Mouse (Mus musculus) forebrain, embryonic 12.5 days (tissue): ENCODE data around the gene Adi1. TPM values are rescaled to one million over a fixed set of nuclear protein-coding genes. Genes with fewer than 3 reads are reported as not detected.

Experiments
- ATAC-seq: fragments of 200-750 bp; cut with Nextera tagmentation; 2 replicates; pipeline ENCODE4 v1.8.0; 2017; ENCODE audit warnings: moderate TSS enrichment; ENCODE audit not compliant: low FRiP score
- H3K27ac ChIP-seq: fragments of 300-500 bp; sonication (generic); 2 replicates; pipeline ENCODE4 v1.5.1; 2016; ENCODE audit warnings: mild to moderate bottlenecking
- H3K27me3 ChIP-seq: fragments of 300-500 bp; sonication (generic); 2 replicates; pipeline ENCODE4 v1.6.1; 2016; ENCODE audit warnings: mild to moderate bottlenecking
- H3K36me3 ChIP-seq: fragments of 300-500 bp; sonication (generic); replicated peaks from 2 replicates; pipeline ENCODE4 v1.6.1; 2016; ENCODE audit warnings: mild to moderate bottlenecking
- H3K4me1 ChIP-seq: fragments of 300-500 bp; sonication (generic); 2 replicates; pipeline ENCODE4 v1.6.1; 2016
- H3K4me2 ChIP-seq: fragments of 300-500 bp; sonication (generic); 2 replicates; pipeline ENCODE4 v1.6.1; 2016; ENCODE audit warnings: mild to moderate bottlenecking, moderate library complexity
- H3K4me3 ChIP-seq: fragments of 300-500 bp; sonication (generic); replicated peaks from 2 replicates; pipeline ENCODE4 v1.5.1; 2016; ENCODE audit warnings: mild to moderate bottlenecking
- H3K9ac ChIP-seq: fragments of 300-500 bp; sonication (generic); 2 replicates; pipeline ENCODE4 v1.6.1; 2016; ENCODE audit warnings: mild to moderate bottlenecking
- H3K9me3 ChIP-seq: fragments of 300-500 bp; sonication (generic); 2 replicates; pipeline ENCODE4 v1.6.1; 2016
- WGBS: fragments of 180-500 bp; shearing (Covaris S2); methylation state at CpG from one replicate; pipeline ENCODE4 v1.1.7; 2016; 5-methylcytosine and 5-hydroxymethylcytosine counted together
- polyA plus RNA-seq: library from polyadenylated mRNA; unstranded; fragments of >200 nt; fragmentation: Nextera tagmentation; extraction: Ambion mirVana; gene quantifications from 2 replicates; pipeline ENCODE4 v1.2.1, GENCODE M21; 2016

Adi1 gene
- polyA plus RNA-seq, 1 experiment from 2014 or later: 44.1 TPM

DNA sequence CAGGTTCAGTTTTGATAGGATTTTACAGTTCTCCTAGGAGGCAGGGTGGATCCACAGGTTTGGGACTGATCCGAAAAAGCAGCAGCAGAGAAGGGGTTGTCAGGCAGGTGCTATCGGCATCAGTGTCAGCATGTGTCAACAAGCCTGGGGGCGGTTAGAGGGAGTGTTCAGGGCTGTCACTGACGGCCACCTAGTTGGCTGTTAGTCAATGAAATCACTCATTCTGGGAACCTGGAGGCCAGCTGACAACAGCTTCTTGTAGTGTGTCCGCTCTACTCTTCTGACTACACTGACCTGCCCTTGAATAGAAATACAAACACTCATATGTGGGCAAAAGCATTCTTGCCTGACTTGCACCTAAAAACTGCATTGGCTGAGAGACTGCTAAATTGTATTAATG, 24.1 kb downstream of the Adi1 start:
- H3K9me3 ChIP-seq: no peaks in the 10 kb centered on the region
- no peak overlapping the region for H3K4me3 ChIP-seq
- no peak for ATAC-seq
- WGBS: 79% methylated on average over 5 of the region's 5 CpGs
- H3K27ac ChIP-seq: peak overlapping the region; percentile 10; the same call in 1 of the 2 replicates
- H3K27me3 ChIP-seq: no peaks in the 10 kb centered on the region
- H3K36me3 ChIP-seq: peaks cover 25% of the 10 kb centered on the region
- no peak overlapping the region for H3K9ac ChIP-seq
- H3K4me1 ChIP-seq: peaks cover 12% of the 10 kb centered on the region
- no peak overlapping the region for H3K4me2 ChIP-seq

DNA sequence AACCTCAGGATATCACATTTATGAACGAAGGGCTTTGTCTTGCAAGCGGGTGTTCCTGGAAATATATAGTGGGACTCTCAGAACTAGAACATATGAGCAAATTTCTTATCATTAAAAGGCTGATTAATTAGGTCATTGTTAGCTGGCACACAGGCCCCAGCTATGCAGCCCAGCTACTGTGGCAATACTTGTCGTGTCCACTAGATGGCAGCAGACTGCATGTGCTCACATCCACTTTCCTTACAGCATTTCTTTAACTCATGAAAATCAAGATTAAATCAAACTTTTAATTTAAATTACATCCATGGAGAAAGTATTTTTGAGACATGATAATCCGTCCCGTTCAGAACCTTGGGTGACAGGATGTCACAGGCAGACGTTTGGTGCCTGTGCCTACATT, 24.6 kb downstream of the Adi1 start:
- peak overlapping the region; percentile 89 for H3K27ac ChIP-seq
- H3K36me3 ChIP-seq: peaks cover 21% of the 10 kb centered on the region
- H3K4me3 ChIP-seq: no peak overlapping the region
- WGBS: 7% methylated on average over 6 of the region's 6 CpGs
- H3K4me2 ChIP-seq: no peak overlapping the region
- H3K9ac ChIP-seq: 0 out of 2 replicates have a peak overlapping the region, but pooled peaks have one; percentile 47
- H3K27me3 ChIP-seq: no peaks in the 10 kb centered on the region
- ATAC-seq: peak; percentile 49; the same call in 1 of the 2 replicates
- H3K4me1 ChIP-seq: peaks cover 13% of the 10 kb centered on the region
- no peaks in the 10 kb centered on the region for H3K9me3 ChIP-seq

DNA sequence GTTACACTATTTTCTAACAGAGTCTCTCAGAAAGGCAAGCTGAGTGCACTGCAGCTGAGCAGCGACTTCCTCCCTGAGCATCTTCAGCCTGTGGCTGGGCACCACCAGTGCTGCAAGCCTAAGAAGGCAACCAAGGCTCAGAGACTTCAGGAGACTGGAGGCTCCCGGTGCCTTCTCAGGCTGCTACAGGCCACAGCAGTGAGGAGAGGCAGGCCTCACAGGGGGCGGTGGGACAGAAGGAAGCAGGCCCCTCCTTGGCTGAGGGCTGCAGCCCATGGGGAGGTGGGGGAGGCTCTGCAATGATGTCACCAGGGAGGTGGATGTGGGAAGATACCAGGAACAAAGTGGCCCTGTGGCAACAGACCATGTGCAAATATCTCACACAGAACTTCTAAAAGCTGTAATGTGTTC, 25.1 kb downstream of the Adi1 start:
- 34% methylated on average over 3 of the region's 3 CpGs for WGBS
- H3K36me3 ChIP-seq: peaks cover 16% of the 10 kb centered on the region
- H3K4me1 ChIP-seq: peaks cover 18% of the 10 kb centered on the region
- H3K4me2 ChIP-seq: no peak overlapping the region
- H3K27me3 ChIP-seq: no peaks in the 10 kb centered on the region
- no peak overlapping the region for H3K4me3 ChIP-seq
- peak overlapping the region; percentile 47 for H3K9ac ChIP-seq
- peak; percentile 40; the same call in 1 of the 2 replicates for ATAC-seq
- H3K9me3 ChIP-seq: no peaks in the 10 kb centered on the region
- peak overlapping the region; percentile 89 for H3K27ac ChIP-seq

DNA sequence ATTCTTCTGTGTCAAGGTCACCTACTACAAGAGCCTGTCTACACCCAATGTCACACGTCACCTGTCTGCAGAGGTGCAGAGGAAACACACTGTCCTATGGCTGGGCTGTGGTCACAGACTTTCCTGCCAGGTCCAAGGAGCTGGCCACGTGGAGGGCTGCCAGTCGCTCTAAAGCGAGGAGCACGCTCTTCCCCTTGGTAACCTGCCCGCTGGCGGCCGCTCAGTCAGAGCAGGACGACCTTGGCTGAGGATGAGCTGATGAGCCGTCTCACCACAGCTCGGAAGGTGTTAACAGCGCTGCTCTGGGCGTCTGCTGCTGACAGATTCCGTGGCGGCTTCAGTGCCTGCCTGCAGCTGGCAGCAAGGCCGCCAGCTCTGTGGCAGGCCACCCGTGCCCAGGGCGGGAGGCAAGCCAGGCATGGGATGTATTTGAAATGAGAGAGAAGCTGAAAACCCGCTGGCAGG, 25.6 kb downstream of the Adi1 start:
- peaks cover 13% of the 10 kb centered on the region; the same call in 1 of the 2 replicates for H3K36me3 ChIP-seq
- H3K27ac ChIP-seq: peak overlapping the region; percentile 89
- 74% methylated on average over 19 of the region's 19 CpGs for WGBS
- H3K27me3 ChIP-seq: no peaks in the 10 kb centered on the region
- ATAC-seq: peak; percentile 15; the same call in 1 of the 2 replicates
- no peak overlapping the region for H3K4me2 ChIP-seq
- H3K9ac ChIP-seq: no peak overlapping the region
- no peaks in the 10 kb centered on the region for H3K9me3 ChIP-seq
- H3K4me3 ChIP-seq: no peak overlapping the region
- peaks cover 18% of the 10 kb centered on the region for H3K4me1 ChIP-seq

DNA sequence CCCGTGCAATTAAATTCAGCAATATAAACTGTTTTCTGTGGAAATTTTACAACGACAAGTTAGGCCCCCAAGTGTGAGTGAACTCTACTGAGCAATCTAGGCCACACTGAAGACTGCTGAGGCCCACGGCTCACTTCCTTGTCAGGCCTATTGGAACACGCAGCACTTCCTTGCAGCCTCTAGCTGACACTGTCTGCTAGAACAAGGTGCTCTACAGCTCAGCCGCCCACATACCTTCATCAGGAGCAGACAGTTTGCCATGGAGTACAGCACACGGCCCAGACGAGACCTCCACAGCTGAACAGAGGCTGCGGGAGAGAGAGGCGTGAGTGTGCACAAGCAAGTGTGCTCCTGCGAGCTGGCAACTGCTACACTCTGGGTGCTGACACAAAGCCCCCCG, 26.3 kb downstream of the Adi1 start:
- Histone ChIP-seq H3K4me3 (no peak overlapping the region), H3K36me3 (0 out of 2 replicates have a peak, but pooled peaks cover 8% of the 10 kb centered on the region), H3K4me2 (no peak overlapping the region), H3K27ac (peak overlapping the region; percentile 57), H3K9ac (no peak overlapping the region), H3K27me3 (no peaks in the 10 kb centered on the region), H3K4me1 (peaks cover 18% of the 10 kb centered on the region), H3K9me3 (no peaks in the 10 kb centered on the region)
- WGBS: 79% methylated on average over 11 of the region's 11 CpGs
- no peak for ATAC-seq

DNA sequence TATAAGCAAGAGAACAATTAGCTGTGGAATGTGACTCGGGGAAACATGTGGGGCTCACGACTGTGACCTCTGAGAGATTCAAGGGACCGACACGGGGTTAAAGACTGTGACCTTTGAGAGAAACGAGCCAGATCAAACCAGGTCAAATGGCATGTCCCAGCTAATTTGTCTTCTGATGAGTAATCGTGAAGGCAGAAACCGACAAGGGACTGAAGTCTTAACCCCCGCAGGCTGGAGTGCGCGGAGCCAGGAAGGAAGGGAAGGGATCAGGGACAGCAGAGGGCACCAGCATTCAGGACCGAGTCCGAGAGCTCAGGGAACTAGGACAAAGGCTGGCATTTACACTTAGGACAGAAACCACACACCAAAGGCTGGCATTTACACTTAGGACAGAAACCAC, 29.4 kb downstream of the Adi1 start:
- H3K9me3 ChIP-seq: no peaks in the 10 kb centered on the region
- H3K4me3 ChIP-seq: no peak overlapping the region
- H3K27ac ChIP-seq: no peak overlapping the region
- no peak overlapping the region for H3K4me2 ChIP-seq
- no peak for ATAC-seq
- 7% methylated on average over 12 of the region's 12 CpGs for WGBS
- H3K36me3 ChIP-seq: peaks cover 7% of the 10 kb centered on the region
- H3K27me3 ChIP-seq: no peaks in the 10 kb centered on the region
- H3K9ac ChIP-seq: 0 out of 2 replicates have a peak overlapping the region, but pooled peaks have one; percentile 12
- peaks cover 18% of the 10 kb centered on the region for H3K4me1 ChIP-seq

DNA sequence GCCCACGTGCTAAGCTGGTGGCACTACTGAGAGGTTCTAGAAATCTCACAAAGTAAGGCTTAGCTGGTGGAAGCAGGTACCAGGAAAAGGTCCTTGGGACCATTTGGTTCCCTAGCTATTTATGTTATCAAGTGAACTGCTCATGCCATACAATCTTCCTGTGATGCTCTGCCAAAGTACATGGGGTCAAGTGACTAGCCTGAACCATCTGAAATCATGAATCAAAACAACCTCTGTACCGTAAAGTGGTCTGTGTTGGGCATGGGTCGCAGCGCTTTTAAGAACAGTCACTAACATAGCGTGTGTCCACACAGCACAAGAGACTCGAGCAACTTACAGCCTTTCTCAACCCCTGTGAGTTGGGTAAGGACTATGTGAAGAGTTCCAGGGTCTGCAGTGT, 30.2 kb downstream of the Adi1 start:
- H3K27me3 ChIP-seq: no peaks in the 10 kb centered on the region
- H3K9ac ChIP-seq: no peak overlapping the region
- H3K4me2 ChIP-seq: no peak overlapping the region
- no peak for ATAC-seq
- 88% methylated on average over 6 of the region's 6 CpGs for WGBS
- peaks cover 15% of the 10 kb centered on the region for H3K36me3 ChIP-seq
- no peak overlapping the region for H3K4me3 ChIP-seq
- no peak overlapping the region for H3K27ac ChIP-seq
- H3K9me3 ChIP-seq: no peaks in the 10 kb centered on the region
- peaks cover 14% of the 10 kb centered on the region for H3K4me1 ChIP-seq

DNA sequence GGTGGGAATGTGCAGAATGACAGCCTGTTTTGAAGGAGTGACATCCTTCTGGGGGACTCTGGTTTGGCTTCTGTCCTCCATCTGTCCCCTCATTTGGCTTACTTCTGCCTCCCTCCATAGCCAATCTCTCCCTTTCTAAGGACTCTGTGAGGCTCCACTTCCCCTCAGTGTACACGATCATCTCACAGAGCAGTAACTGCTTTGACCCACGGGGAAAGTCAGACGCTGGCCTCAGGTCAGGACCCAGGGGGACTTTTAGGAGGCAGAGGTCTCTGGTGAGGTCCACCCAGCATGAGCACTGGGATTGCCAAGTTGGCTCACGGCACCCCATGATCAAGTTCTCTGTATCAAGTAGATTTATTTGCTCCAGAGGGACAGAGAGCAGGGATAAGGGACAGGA, 33.1 kb downstream of the Adi1 start:
- Histone ChIP-seq H3K4me3 (no peak overlapping the region), H3K9ac (no peak overlapping the region), H3K27ac (no peak overlapping the region), H3K36me3 (peaks cover 33% of the 10 kb centered on the region), H3K27me3 (no peaks in the 10 kb centered on the region), H3K4me2 (no peak overlapping the region), H3K9me3 (no peaks in the 10 kb centered on the region), H3K4me1 (peaks cover 6% of the 10 kb centered on the region)
- ATAC-seq: no peak
- WGBS: 92% methylated on average over 4 of the region's 4 CpGs

DNA sequence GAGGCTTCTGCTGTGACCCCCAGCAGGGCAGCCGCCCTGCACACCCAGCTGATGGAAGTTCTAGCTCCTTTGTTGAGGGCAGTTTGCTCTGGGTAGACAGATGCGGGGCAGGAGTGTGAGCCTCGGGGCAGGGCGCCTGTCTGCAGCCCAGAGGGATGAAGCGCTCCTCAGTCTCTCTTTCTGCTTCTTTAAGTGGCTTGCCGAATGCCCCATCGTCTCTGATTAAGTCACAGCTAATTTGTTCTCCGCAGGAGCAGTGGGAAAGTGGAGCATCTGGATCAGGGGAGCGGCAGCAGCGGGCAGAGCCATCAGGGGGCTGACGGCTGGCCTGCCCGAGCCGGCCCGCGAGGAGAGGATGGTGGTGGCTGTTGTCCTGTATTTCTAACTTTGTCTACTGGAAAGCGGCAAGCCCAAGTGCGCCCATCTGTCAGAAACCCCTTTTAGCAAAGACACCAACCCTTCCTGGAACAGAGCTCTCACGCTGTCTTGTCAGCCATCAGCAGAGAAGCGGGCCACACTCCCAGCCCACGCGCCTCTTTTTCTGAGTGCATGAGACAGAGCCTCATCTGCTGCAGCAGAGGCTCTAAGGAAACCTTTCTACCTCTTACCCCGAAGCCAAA, 35.6 kb downstream of the Adi1 start:
- Histone ChIP-seq H3K4me1 (no peaks in the 10 kb centered on the region), H3K27ac (no peak overlapping the region), H3K9me3 (no peaks in the 10 kb centered on the region), H3K27me3 (no peaks in the 10 kb centered on the region), H3K4me2 (no peak overlapping the region), H3K4me3 (no peak overlapping the region), H3K9ac (no peak overlapping the region), H3K36me3 (peaks cover 30% of the 10 kb centered on the region)
- WGBS: 70% methylated on average over 22 of the region's 22 CpGs
- ATAC-seq: no peak

DNA sequence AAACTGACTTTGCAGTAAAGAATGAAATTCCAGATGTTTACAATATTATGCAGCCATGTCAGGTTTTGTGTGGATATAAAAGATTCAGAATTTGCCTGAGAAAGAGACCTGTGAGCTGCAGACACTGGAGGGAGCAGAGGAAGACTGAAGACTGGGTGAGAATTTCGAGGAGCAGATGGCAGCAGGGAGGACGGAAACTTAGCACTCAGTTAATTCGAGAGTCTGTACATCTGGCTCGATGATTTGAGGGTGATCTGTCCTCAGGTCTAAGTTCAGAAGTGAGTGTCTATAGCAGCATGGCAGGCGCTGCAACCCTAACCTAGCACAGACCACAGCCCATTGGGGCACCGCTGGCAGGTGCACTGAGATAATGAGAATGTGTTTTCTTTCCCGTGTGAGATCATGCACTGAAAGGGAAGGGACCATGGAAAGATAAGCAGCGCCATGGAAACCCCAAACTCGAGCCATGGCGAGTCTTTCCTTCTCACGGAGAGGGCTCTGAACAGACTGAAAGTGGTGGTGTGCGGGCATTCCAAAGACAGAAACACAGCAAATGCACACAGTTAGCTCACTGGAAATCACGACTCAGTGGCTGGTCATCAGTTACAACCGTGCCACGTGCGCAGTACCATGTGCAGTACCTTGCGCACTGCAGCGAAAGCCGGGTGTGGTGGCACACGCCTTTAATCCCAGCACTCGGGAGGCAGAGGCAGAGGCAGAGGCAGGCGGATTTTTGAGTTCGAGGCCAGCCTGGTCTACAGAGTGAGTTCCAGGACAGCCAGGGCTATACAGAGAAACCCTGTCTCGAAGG, 40.0 kb downstream of the Adi1 start:
- H3K9ac ChIP-seq: no peak overlapping the region
- H3K4me1 ChIP-seq: no peaks in the 10 kb centered on the region
- 90% methylated on average over 24 of the region's 24 CpGs for WGBS
- no peaks in the 10 kb centered on the region for H3K9me3 ChIP-seq
- no peaks in the 10 kb centered on the region for H3K27me3 ChIP-seq
- no peak for ATAC-seq
- H3K27ac ChIP-seq: no peak overlapping the region
- no peak overlapping the region for H3K4me3 ChIP-seq
- H3K4me2 ChIP-seq: no peak overlapping the region
- peaks cover 32% of the 10 kb centered on the region for H3K36me3 ChIP-seq

DNA sequence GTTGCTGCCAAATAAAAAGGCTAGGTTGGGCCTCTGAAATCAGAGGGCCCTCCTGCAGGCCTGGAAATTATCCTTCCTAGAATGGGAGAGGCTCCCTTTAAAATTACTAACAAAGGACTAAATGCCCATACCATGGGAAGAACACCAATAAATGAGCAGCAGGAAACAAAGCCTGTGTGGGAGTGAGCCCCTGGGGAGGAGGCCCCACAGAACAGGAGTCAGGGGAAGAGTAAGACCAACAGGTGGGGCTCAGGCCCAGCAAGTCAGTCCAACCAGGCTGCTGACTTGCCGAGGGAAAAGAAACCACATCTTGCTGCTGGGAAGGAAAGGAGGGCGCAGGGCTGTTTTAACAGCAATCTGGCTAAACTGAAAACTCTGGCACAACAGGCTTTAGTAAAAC, 42.0 kb downstream of the Adi1 start:
- H3K27ac ChIP-seq: no peak overlapping the region
- H3K4me2 ChIP-seq: no peak overlapping the region
- no peaks in the 10 kb centered on the region for H3K27me3 ChIP-seq
- no peak overlapping the region for H3K9ac ChIP-seq
- 70% methylated on average over 2 of the region's 2 CpGs for WGBS
- H3K36me3 ChIP-seq: peaks cover 32% of the 10 kb centered on the region
- no peaks in the 10 kb centered on the region for H3K4me1 ChIP-seq
- no peaks in the 10 kb centered on the region for H3K9me3 ChIP-seq
- no peak for ATAC-seq
- no peak overlapping the region for H3K4me3 ChIP-seq

DNA sequence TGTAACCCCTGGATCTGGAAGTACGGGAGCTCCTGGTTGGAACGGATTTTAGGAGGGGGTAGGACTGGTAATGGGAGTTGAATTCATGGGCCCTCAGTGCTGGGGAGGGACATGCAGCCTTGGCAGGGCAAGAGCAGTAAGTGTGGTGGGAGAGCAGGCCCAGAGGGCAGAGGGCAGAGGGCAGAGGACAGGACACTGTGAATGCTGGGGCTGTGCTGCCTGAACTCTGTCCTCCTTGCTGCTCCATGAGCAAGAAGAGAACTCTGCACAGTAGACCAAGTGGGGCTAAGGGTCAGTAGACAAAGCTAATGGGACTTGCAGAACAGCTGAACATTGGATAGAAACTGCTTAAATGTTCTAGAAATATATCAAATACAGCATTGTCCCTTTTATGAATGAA, 43.1 kb downstream of the Adi1 start:
- Histone ChIP-seq H3K27me3 (no peaks in the 10 kb centered on the region), H3K36me3 (peaks cover 35% of the 10 kb centered on the region), H3K4me1 (no peaks in the 10 kb centered on the region), H3K9me3 (no peaks in the 10 kb centered on the region), H3K27ac (no peak overlapping the region), H3K9ac (no peak overlapping the region), H3K4me2 (no peak overlapping the region), H3K4me3 (no peak overlapping the region)
- 94% methylated on average over 2 of the region's 2 CpGs for WGBS
- no peak for ATAC-seq
